Mouse (Mus musculus) bone marrow, adult 2 months (tissue): ENCODE data around the gene Megf6.

Experiments used
- CTCF ChIP-seq: fragments of 200-500 bp; IDR thresholded peaks from 2 replicates; pipeline ENCODE4 v1.5.1; 2011; ENCODE audit warnings: low read length, control low read depth; ENCODE audit not compliant: control insufficient read depth, insufficient read depth
- POLR2A ChIP-seq: fragments of 200-500 bp; IDR thresholded peaks from 2 replicates; pipeline ENCODE4 v1.6.1; 2011; ENCODE audit warnings: low read depth, mild to moderate bottlenecking, control low read depth, low read length, borderline replicate concordance; ENCODE audit not compliant: control insufficient read depth

DNA sequence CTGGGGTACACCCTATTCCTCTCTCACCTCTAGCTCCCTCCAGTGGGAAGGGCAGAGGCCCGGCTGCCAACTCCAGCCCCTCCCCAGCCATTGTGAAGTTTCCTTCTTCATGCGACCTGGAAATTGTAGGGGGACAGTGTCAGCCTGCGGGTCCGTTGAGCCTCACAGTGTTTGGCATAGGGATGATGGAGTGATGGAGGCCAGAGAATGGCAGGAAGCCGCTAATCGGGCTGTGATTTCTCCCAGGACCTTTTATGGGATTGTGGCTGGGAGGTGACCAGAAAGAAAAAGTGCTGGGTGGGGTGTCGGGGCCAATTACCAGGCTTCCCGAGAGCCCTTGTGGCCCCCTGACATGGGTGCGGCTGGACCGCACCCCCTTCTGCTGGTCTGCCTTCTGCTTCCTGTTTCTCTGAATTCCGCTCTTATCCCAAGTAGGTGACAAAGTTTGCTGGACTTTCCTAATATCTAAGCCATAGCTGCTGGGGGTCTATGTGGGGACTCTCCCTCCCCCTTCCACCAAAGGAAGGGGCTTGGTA is 15.5 kb downstream of the Megf6 start:
- TF ChIP-seq CTCF (no peak), POLR2A (no peak)
